Mouse (Mus musculus) hindbrain, embryonic 12.5 days (tissue): Measurements from ENCODE around the gene Hapln1. TPM values are rescaled to one million over a fixed set of nuclear protein-coding genes. Genes with fewer than 3 reads are reported as not detected.

Source experiments
- ATAC-seq: fragments of 200-750 bp; cut with Nextera tagmentation; 2 replicates; pipeline ENCODE4 v1.8.0; 2017; ENCODE audit warnings: moderate TSS enrichment; ENCODE audit not compliant: low FRiP score
- H3K27ac ChIP-seq: fragments of 300-500 bp; sonication (generic); 2 replicates; pipeline ENCODE4 v1.5.1; 2016; ENCODE audit warnings: mild to moderate bottlenecking
- H3K27me3 ChIP-seq: fragments of 300-500 bp; sonication (generic); 2 replicates; pipeline ENCODE4 v1.6.1; 2016; ENCODE audit warnings: mild to moderate bottlenecking
- H3K36me3 ChIP-seq: fragments of 300-500 bp; sonication (generic); 2 replicates; pipeline ENCODE4 v1.6.1; 2016; ENCODE audit warnings: mild to moderate bottlenecking
- H3K4me1 ChIP-seq: fragments of 300-500 bp; sonication (generic); 2 replicates; pipeline ENCODE4 v1.6.1; 2016
- H3K4me2 ChIP-seq: fragments of 300-500 bp; sonication (generic); replicated peaks from 2 replicates; pipeline ENCODE4 v1.6.1; 2016; ENCODE audit warnings: mild to moderate bottlenecking
- H3K4me3 ChIP-seq: fragments of 300-500 bp; sonication (generic); 2 replicates; pipeline ENCODE4 v1.5.1; 2016; ENCODE audit warnings: mild to moderate bottlenecking
- H3K9ac ChIP-seq: fragments of 300-500 bp; sonication (generic); 2 replicates; pipeline ENCODE4 v1.6.1; 2016; ENCODE audit warnings: mild to moderate bottlenecking, moderate library complexity
- H3K9me3 ChIP-seq: fragments of 300-500 bp; sonication (generic); replicated peaks from 2 replicates; pipeline ENCODE4 v1.6.1; 2016; ENCODE audit warnings: mild to moderate bottlenecking
- WGBS: fragments of 180-500 bp; shearing (Covaris S2); methylation state at CpG from one replicate; pipeline ENCODE4 v1.1.7; 2016; 5-methylcytosine and 5-hydroxymethylcytosine counted together
- polyA plus RNA-seq: library from polyadenylated mRNA; unstranded; fragments of >200 nt; fragmentation: Nextera tagmentation; extraction: Ambion mirVana; gene quantifications from 2 replicates; pipeline ENCODE4 v1.2.1, GENCODE M21; 2016

The Hapln1 gene
- polyA plus RNA-seq = 8.9 and 18.4 TPM in 2 replicates

GRCm38 (mm10) chr13:89539205-89539886 lies at the start of gene Hapln1:
TSS of gene Hapln1 (plus strand) at chr13:89539796.
- H3K4me1 ChIP-seq = peaks cover 3% of the 10 kb centered on the region; the same call in 1 of the 2 replicates
- H3K27me3 ChIP-seq = no peaks in the 10 kb centered on the region; the same call in 1 of the 2 replicates
- H3K9me3 ChIP-seq = no peaks in the 10 kb centered on the region
- peak within 1 kb of the TSS; percentile 53 for H3K4me3 ChIP-seq
- peak within 1 kb of the TSS; percentile 53 for H3K9ac ChIP-seq
- peak within 1 kb of the TSS; percentile 52; the same call in 1 of the 2 replicates for H3K27ac ChIP-seq
- ATAC-seq = peak; percentile 90
- peak within 1 kb of the TSS; percentile 90 for H3K4me2 ChIP-seq
- under 1% methylated on average over 29 of the region's 29 CpGs for WGBS
- no peaks in the 10 kb centered on the region for H3K36me3 ChIP-seq

- no peak overlapping the region for H3K27ac ChIP-seq
- H3K9ac ChIP-seq = no peak overlapping the region
- no peaks in the 10 kb centered on the region for H3K4me1 ChIP-seq
- no peak overlapping the region for H3K4me2 ChIP-seq
- no peaks in the 10 kb centered on the region for H3K27me3 ChIP-seq
- H3K36me3 ChIP-seq = no peaks in the 10 kb centered on the region
- no peak for ATAC-seq
- no peaks in the 10 kb centered on the region for H3K9me3 ChIP-seq
- no peak overlapping the region for H3K4me3 ChIP-seq
Observed at GRCm38 (mm10) chr13:89493169-89493568, 46.4 kb upstream of the Hapln1 start.

GRCm38 (mm10) chr13:89493678-89494077 lies 45.9 kb upstream of the Hapln1 start:
- Histone ChIP-seq H3K4me1 (no peaks in the 10 kb centered on the region), H3K27ac (no peak overlapping the region), H3K4me3 (no peak overlapping the region), H3K9ac (no peak overlapping the region), H3K9me3 (no peaks in the 10 kb centered on the region), H3K27me3 (no peaks in the 10 kb centered on the region), H3K36me3 (no peaks in the 10 kb centered on the region), H3K4me2 (no peak overlapping the region)
- ATAC-seq = no peak
- 80% methylated on average over 6 of the region's 6 CpGs for WGBS

- Histone ChIP-seq H3K27ac (no peak overlapping the region), H3K9me3 (no peaks in the 10 kb centered on the region), H3K4me3 (no peak overlapping the region), H3K36me3 (no peaks in the 10 kb centered on the region), H3K4me2 (no peak overlapping the region), H3K9ac (no peak overlapping the region), H3K4me1 (no peaks in the 10 kb centered on the region), H3K27me3 (no peaks in the 10 kb centered on the region)
- no peak for ATAC-seq
- 91% methylated on average over 2 of the region's 2 CpGs for WGBS
Observed at GRCm38 (mm10) chr13:89496569-89496968, 43.0 kb upstream of the Hapln1 start.

- no peaks in the 10 kb centered on the region for H3K4me1 ChIP-seq
- no peak overlapping the region for H3K4me2 ChIP-seq
- H3K9me3 ChIP-seq = no peaks in the 10 kb centered on the region
- no peak overlapping the region for H3K9ac ChIP-seq
- no peak for ATAC-seq
- no peaks in the 10 kb centered on the region for H3K27me3 ChIP-seq
- H3K36me3 ChIP-seq = no peaks in the 10 kb centered on the region
- H3K27ac ChIP-seq = no peak overlapping the region
- no peak overlapping the region for H3K4me3 ChIP-seq
- WGBS = 74% methylated on average over 1 of the region's 1 CpGs
Observed at GRCm38 (mm10) chr13:89499419-89499818, 40.2 kb upstream of the Hapln1 start.

GRCm38 (mm10) chr13:89521507-89521908 lies 18.1 kb upstream of the Hapln1 start:
- H3K9me3 ChIP-seq = no peaks in the 10 kb centered on the region
- ATAC-seq = no peak
- no peak overlapping the region for H3K27ac ChIP-seq
- H3K36me3 ChIP-seq = no peaks in the 10 kb centered on the region
- H3K9ac ChIP-seq = no peak overlapping the region
- no peaks in the 10 kb centered on the region for H3K4me1 ChIP-seq
- H3K4me2 ChIP-seq = no peak overlapping the region
- no peak overlapping the region for H3K4me3 ChIP-seq
- H3K27me3 ChIP-seq = no peaks in the 10 kb centered on the region

GRCm38 (mm10) chr13:89528716-89529115 lies 10.9 kb upstream of the Hapln1 start:
- Histone ChIP-seq H3K4me2 (no peak overlapping the region), H3K27me3 (no peaks in the 10 kb centered on the region), H3K27ac (no peak overlapping the region), H3K4me1 (no peaks in the 10 kb centered on the region), H3K36me3 (no peaks in the 10 kb centered on the region), H3K9ac (no peak overlapping the region), H3K4me3 (no peak overlapping the region), H3K9me3 (no peaks in the 10 kb centered on the region)
- no peak for ATAC-seq
- WGBS = 45% methylated on average over 1 of the region's 1 CpGs

GRCm38 (mm10) chr13:89530386-89530785 lies 9.2 kb upstream of the Hapln1 start:
- ATAC-seq = no peak
- 81% methylated on average over 2 of the region's 2 CpGs for WGBS

GRCm38 (mm10) chr13:89539887-89540264 lies 280 bp downstream of the Hapln1 start:
- H3K4me2 ChIP-seq = peak overlapping the region; percentile 90
- H3K27me3 ChIP-seq = no peaks in the 10 kb centered on the region; the same call in 1 of the 2 replicates
- no peaks in the 10 kb centered on the region for H3K36me3 ChIP-seq
- no peak overlapping the region for H3K9ac ChIP-seq
- peak overlapping the region; percentile 53; the same call in 1 of the 2 replicates for H3K4me3 ChIP-seq
- H3K9me3 ChIP-seq = no peaks in the 10 kb centered on the region
- no peak for ATAC-seq
- H3K27ac ChIP-seq = no peak overlapping the region
- peaks cover 3% of the 10 kb centered on the region; the same call in 1 of the 2 replicates for H3K4me1 ChIP-seq
- 50% methylated on average over 11 of the region's 11 CpGs for WGBS

More at GRCm38 (mm10) chr13:89530386-89530785, 9.2 kb upstream of the Hapln1 start:
- no peak overlapping the region for H3K27ac ChIP-seq
- H3K36me3 ChIP-seq = no peaks in the 10 kb centered on the region
- H3K9ac ChIP-seq = no peak overlapping the region
- no peak overlapping the region for H3K4me2 ChIP-seq
- no peaks in the 10 kb centered on the region for H3K4me1 ChIP-seq
- H3K4me3 ChIP-seq = no peak overlapping the region
- H3K27me3 ChIP-seq = no peaks in the 10 kb centered on the region
- H3K9me3 ChIP-seq = no peaks in the 10 kb centered on the region

GRCm38 (mm10) chr13:89540301-89540982 lies 846 bp downstream of the Hapln1 start:
- H3K9ac ChIP-seq = no peak overlapping the region
- WGBS = 29% methylated on average over 11 of the region's 11 CpGs
- H3K27me3 ChIP-seq = no peaks in the 10 kb centered on the region; the same call in 1 of the 2 replicates
- H3K9me3 ChIP-seq = no peaks in the 10 kb centered on the region
- peaks cover 3% of the 10 kb centered on the region; the same call in 1 of the 2 replicates for H3K4me1 ChIP-seq
- H3K4me3 ChIP-seq = no peak overlapping the region
- H3K36me3 ChIP-seq = no peaks in the 10 kb centered on the region
- no peak overlapping the region for H3K27ac ChIP-seq
- H3K4me2 ChIP-seq = peak overlapping the region; percentile 90
- ATAC-seq = no peak

- Histone ChIP-seq H3K4me1 (0 out of 2 replicates have a peak, but pooled peaks cover 3% of the 10 kb centered on the region), H3K9ac (no peak overlapping the region), H3K36me3 (no peaks in the 10 kb centered on the region), H3K27ac (no peak overlapping the region), H3K9me3 (no peaks in the 10 kb centered on the region), H3K4me2 (no peak overlapping the region), H3K27me3 (no peaks in the 10 kb centered on the region; the same call in 1 of the 2 replicates), H3K4me3 (no peak overlapping the region)
- WGBS = 7% methylated on average over 3 of the region's 3 CpGs
- ATAC-seq = no peak
Observed at GRCm38 (mm10) chr13:89543003-89543402, 3.4 kb downstream of the Hapln1 start.

- Histone ChIP-seq H3K4me3 (no peak overlapping the region), H3K36me3 (no peaks in the 10 kb centered on the region), H3K4me2 (no peak overlapping the region), H3K27me3 (no peaks in the 10 kb centered on the region), H3K9me3 (no peaks in the 10 kb centered on the region), H3K9ac (no peak overlapping the region), H3K27ac (no peak overlapping the region), H3K4me1 (no peaks in the 10 kb centered on the region)
- ATAC-seq = no peak
- WGBS = 31% methylated on average over 2 of the region's 2 CpGs
Observed at GRCm38 (mm10) chr13:89548203-89548740, 8.7 kb downstream of the Hapln1 start.
